Mouse (Mus musculus) midbrain, embryonic 11.5 days (tissue): ENCODE results near the gene Urb1. TPM values are rescaled to one million over a fixed set of nuclear protein-coding genes. Genes with fewer than 3 reads are reported as not detected.
"Not testable (repeated sequence)": the region's sequence is repeated elsewhere in the genome, so short reads cannot be mapped to it uniquely, and the experiment has no call there.

Experiments used
- ATAC-seq: fragments of 200-750 bp; cut with Nextera tagmentation; 2 replicates; pipeline ENCODE4 v1.8.0; 2017; ENCODE audit warnings: moderate TSS enrichment, moderate library complexity; ENCODE audit not compliant: low FRiP score
- DNase-seq: peaks from one replicate; pipeline ENCODE4 v3.0.0; 2015; ENCODE audit warnings: low spot score; ENCODE audit errors: missing footprints
- H3K27ac ChIP-seq: fragments of 300-500 bp; sonication (generic); 2 replicates; pipeline ENCODE4 v1.5.1; 2014; ENCODE audit warnings: low read depth, low read length
- H3K27me3 ChIP-seq: fragments of 300-500 bp; sonication (generic); 2 replicates; pipeline ENCODE4 v1.6.1; 2014; ENCODE audit warnings: mild to moderate bottlenecking, low read length, moderate library complexity, mixed read lengths; ENCODE audit not compliant: control insufficient read depth, insufficient read depth
- H3K36me3 ChIP-seq: fragments of 300-500 bp; sonication (generic); 2 replicates; pipeline ENCODE4 v1.6.1; 2014; ENCODE audit warnings: mild to moderate bottlenecking, low read length, moderate library complexity, mixed read lengths; ENCODE audit not compliant: control insufficient read depth, insufficient read depth
- H3K4me1 ChIP-seq: fragments of 300-500 bp; sonication (generic); 2 replicates; pipeline ENCODE4 v1.6.1; 2014; ENCODE audit warnings: low read length; ENCODE audit not compliant: control insufficient read depth, insufficient read depth
- H3K4me2 ChIP-seq: fragments of 300-500 bp; sonication (generic); 2 replicates; pipeline ENCODE4 v1.6.1; 2014; ENCODE audit warnings: mild to moderate bottlenecking, moderate library complexity
- H3K4me3 ChIP-seq: fragments of 300-500 bp; sonication (generic); 2 replicates; pipeline ENCODE4 v1.5.1; 2014; ENCODE audit warnings: low read depth, low read length
- H3K9ac ChIP-seq: fragments of 300-500 bp; sonication (generic); 2 replicates; pipeline ENCODE4 v1.6.1; 2014; ENCODE audit warnings: low read length
- H3K9me3 ChIP-seq: fragments of 300-500 bp; sonication (generic); 2 replicates; pipeline ENCODE4 v1.6.1; 2016; ENCODE audit warnings: low read length; ENCODE audit not compliant: control insufficient read depth
- WGBS: fragments of 180-500 bp; shearing (Covaris S2); extraction: QIAGEN DNeasy Blood & Tissue Kit; methylation state at CpG from one replicate; pipeline ENCODE4 v1.1.7; 2014; 5-methylcytosine and 5-hydroxymethylcytosine counted together
- polyA plus RNA-seq: library from polyadenylated mRNA; unstranded; fragments of >200 nt; fragmentation: Nextera tagmentation; extraction: Ambion mirVana; gene quantifications from 2 replicates; pipeline ENCODE4 v1.2.1, GENCODE M21; 2014

The Urb1 gene
- polyA plus RNA-seq, 1 experiment from 2014 or later, result 14.2 TPM

DNA sequence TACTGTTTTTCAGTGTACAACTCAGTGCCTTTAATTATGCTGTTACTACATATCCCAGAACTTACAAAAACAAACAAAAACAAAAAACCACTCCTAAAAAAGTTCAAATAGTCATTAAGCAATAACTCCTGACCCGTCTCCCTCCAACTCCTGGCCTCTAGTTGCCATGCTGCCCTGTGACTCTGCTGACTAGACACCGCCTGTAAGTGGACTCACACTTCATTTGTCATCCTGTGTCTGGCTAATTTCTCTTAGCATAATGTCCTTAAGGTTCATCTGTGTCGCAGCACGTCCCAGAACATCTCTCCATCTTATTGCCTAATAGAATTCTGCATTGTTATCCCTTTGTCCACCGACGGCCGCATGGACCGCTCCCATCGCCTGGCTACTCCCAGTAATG lies 17.3 kb upstream of the Urb1 start:
- Histone ChIP-seq H3K4me3 (no peak overlapping the region), H3K27ac (no peak overlapping the region), H3K36me3 (no peaks in the 10 kb centered on the region), H3K9me3 (no peaks in the 10 kb centered on the region), H3K27me3 (peaks cover 28% of the 10 kb centered on the region), H3K4me1 (peaks cover 12% of the 10 kb centered on the region), H3K9ac (no peak overlapping the region), H3K4me2 (no peak overlapping the region)
- 81% methylated on average over 9 of the region's 9 CpGs for WGBS
- DNase-seq (no peak), ATAC-seq (no peak)

DNA sequence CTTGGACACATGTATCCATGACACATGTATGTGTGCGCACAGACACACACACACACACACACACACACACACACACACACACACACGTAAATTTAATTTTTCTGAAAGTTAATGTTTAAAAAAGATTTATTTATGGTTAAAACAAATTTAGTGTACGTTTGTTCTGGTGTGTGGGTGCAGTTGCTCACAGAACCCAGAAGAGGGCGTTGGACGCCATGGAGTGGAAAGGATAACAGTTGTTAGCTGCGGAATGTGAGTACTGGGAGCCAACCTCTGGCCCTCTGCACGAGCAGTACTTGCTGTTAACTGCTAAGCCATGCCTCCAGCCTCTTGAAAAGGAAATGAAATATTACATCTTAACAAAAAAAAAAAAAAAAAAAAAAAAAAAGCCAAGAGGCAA lies 16.2 kb upstream of the Urb1 start, which contains the start of gene Eva1c:
Gene Eva1c, plus strand, starts transcription at position 263 of the 400 bp plus-strand sequence.
- Histone ChIP-seq H3K36me3 (no peaks in the 10 kb centered on the region), H3K4me1 (peaks cover 9% of the 10 kb centered on the region), H3K4me3 (no peak within 1 kb of the TSS), H3K9me3 (no peaks in the 10 kb centered on the region), H3K4me2 (no peak within 1 kb of the TSS), H3K27ac (no peak within 1 kb of the TSS), H3K27me3 (peaks cover 26% of the 10 kb centered on the region), H3K9ac (no peak within 1 kb of the TSS)
- 59% methylated on average over 7 of the region's 7 CpGs for WGBS
- no peak for DNase-seq
- no peak for ATAC-seq

DNA sequence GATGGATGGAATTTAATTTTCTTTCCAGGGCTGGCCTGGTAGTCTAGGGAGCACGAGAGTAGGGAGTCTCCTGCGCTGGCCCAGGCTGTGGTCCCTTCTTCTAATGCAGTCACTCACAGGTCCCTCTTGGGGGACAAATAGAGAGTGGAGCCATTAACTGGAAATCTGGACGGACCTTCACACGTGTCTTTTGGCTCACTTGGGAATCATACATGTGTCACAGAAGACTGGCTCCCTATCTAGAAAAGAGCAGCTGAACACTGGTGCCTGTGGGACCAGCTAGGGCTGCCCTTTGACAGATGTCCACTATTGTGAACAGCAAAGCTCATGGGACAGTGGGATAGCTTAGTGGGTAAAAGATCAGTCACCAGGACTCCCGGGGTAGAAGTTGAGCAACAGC lies 15.8 kb upstream of the Urb1 start:
- no peak overlapping the region for H3K27ac ChIP-seq
- H3K4me2 ChIP-seq, result no peak overlapping the region
- H3K27me3 ChIP-seq, result peaks cover 22% of the 10 kb centered on the region
- no peak for DNase-seq
- WGBS, result 84% methylated on average over 5 of the region's 5 CpGs
- H3K4me3 ChIP-seq, result no peak overlapping the region
- no peak overlapping the region for H3K9ac ChIP-seq
- no peak for ATAC-seq
- peaks cover 5% of the 10 kb centered on the region for H3K4me1 ChIP-seq
- no peaks in the 10 kb centered on the region for H3K9me3 ChIP-seq
- no peaks in the 10 kb centered on the region for H3K36me3 ChIP-seq

DNA sequence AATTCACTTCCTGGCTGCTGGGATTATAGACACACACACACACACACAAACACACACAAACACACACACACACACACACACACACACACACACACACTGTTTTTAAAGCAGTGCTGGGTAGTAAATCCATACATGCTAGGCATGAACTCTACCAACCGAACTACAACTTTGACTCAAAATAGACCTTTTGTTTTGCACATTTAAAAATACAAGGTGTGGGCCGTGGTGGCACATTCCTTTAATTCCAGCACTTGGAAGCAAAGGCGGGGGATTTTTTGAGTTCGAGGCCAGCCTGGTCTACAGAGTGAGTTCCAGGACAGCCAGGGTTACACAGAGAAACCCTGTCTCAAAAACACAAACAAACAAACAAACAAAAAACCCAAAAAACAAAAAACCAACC lies 13.8 kb upstream of the Urb1 start:
- ATAC-seq, H3K9ac ChIP-seq: not testable (repeated sequence)
- 82% methylated on average over 4 of the region's 4 CpGs for WGBS

DNA sequence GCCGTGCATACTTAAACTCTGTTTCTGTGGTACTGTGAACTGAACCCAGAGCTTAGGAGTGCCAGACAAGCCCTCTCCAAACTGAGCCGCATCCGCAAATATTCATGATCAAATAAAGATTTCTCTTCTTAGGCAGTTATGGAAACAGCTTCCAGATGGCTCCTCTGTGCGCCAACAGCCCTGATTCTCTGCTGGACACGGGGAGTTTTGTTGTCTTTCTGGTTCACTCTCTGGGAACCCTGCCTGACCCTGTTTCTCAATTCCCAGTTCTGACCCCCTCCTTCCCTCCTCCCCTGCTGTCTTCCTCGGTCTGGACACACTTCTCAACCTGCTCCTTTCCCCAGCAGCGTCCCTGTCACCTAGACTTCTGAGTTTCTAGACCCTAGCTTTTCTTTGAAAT lies 12.8 kb upstream of the Urb1 start:
- no peaks in the 10 kb centered on the region for H3K27me3 ChIP-seq
- ATAC-seq (no peak), DNase-seq (no peak)

More for the DNA sequence above, 13.8 kb upstream of the Urb1 start:
- H3K4me2 ChIP-seq, H3K9me3 ChIP-seq, H3K27me3 ChIP-seq, DNase-seq, H3K27ac ChIP-seq, H3K4me3 ChIP-seq, H3K36me3 ChIP-seq, H3K4me1 ChIP-seq: not testable (repeated sequence)

DNA sequence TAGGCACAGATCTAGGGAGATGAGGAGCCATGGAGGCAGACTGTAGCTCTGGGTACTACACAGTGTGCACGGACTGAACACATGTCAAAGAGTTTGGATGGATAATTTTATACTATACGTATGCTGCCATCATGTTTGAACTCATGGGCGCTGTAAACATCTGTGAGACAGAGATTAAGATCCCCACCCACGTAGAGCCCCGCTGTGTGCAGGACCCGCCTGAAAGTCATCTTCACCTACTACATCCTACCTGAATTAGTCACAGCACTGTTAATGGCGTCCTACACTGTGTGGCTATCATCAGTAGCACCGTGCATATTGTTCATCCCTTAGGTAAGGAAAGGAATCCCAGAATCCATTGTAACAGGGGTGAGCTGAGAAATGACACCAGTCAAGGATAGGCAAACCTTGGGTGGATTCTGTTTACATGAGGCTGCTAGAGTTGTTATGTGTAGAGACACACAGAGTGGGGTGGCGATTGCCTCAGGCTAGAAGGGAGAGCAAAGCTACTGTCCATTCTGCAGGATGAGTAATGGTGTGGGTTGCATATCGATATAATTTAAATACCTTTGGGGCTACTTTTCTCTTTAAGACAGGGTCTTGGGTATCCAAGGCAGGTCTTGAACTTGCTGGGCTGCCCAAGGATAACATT lies 12.2 kb upstream of the Urb1 start:
- WGBS, result 90% methylated on average over 10 of the region's 10 CpGs
- DNase-seq, result no peak
- H3K27me3 ChIP-seq, result no peaks in the 10 kb centered on the region

More for the DNA sequence above, 12.8 kb upstream of the Urb1 start:
- no peak overlapping the region for H3K4me3 ChIP-seq
- H3K9me3 ChIP-seq, result no peaks in the 10 kb centered on the region
- H3K4me1 ChIP-seq, result no peaks in the 10 kb centered on the region
- H3K9ac ChIP-seq, result no peak overlapping the region
- 68% methylated on average over 7 of the region's 7 CpGs for WGBS
- H3K4me2 ChIP-seq, result no peak overlapping the region
- no peak overlapping the region for H3K27ac ChIP-seq
- no peaks in the 10 kb centered on the region for H3K36me3 ChIP-seq

DNA sequence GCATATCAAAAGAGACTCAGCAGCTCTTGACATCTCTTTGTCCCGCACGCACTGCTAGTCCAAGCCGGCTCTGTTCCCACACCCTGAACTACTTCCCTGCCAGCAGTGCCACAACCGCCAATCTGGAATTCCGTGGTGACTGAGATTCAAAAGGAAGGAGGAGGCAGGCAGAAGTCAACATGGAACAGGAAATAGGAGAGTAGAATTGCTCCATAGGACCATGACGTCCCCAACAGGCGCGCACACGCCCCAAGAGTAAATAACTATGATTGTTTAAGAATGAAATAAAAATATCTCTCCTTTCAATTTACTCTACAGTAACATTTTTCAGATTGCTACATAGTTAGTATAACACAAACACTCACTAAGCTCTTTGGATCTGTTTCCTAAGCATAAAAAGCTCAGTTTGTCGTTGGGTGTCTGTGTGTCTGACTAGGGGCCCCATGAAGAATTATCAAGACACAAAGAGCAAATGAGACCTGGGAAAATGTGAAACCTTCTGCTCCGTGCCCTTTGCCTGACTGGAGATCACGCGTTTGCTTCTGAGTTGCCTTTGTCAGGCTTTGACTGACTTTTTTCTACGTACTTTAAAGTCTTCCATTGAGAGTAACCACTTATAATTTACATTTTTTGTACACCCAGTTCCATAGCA lies 11.0 kb upstream of the Urb1 start:
- no peak for DNase-seq
- no peak overlapping the region for H3K9ac ChIP-seq
- H3K4me2 ChIP-seq, result no peak overlapping the region
- no peak overlapping the region for H3K27ac ChIP-seq
- no peaks in the 10 kb centered on the region for H3K9me3 ChIP-seq
- ATAC-seq, result no peak
- WGBS, result 84% methylated on average over 14 of the region's 14 CpGs
- H3K27me3 ChIP-seq, result no peaks in the 10 kb centered on the region
- H3K4me1 ChIP-seq, result no peaks in the 10 kb centered on the region
- no peaks in the 10 kb centered on the region for H3K36me3 ChIP-seq
- H3K4me3 ChIP-seq, result no peak overlapping the region

More for the DNA sequence above, 12.2 kb upstream of the Urb1 start:
- Histone ChIP-seq H3K4me3 (no peak overlapping the region), H3K4me1 (no peaks in the 10 kb centered on the region), H3K27ac (no peak overlapping the region), H3K36me3 (no peaks in the 10 kb centered on the region), H3K9ac (no peak overlapping the region), H3K9me3 (no peaks in the 10 kb centered on the region), H3K4me2 (no peak overlapping the region)
- no peak for ATAC-seq

DNA sequence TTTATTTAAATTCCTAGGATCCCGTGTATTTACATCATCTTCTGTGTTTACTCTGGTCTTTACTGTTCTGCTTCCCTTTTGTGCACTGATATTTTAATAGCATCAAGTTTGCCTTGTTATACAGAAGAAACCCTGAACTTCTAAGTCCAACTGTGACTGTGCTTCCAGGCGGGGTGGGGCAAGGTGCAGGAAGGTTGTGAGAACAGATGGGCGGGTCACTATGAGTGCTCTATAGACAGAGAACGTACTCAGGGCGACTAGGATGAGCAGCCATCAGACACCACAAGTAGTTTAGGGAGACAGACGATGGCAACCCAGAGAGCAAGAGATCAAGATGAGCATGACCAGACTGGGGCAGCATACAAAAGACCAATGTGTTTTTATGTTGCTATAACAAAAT lies 10.1 kb upstream of the Urb1 start:
- no peak overlapping the region for H3K4me2 ChIP-seq
- DNase-seq (no peak), ATAC-seq (no peak)
- 81% methylated on average over 6 of the region's 6 CpGs for WGBS
- H3K4me1 ChIP-seq, result no peaks in the 10 kb centered on the region
- H3K27ac ChIP-seq, result no peak overlapping the region
- H3K36me3 ChIP-seq, result no peaks in the 10 kb centered on the region
- H3K9me3 ChIP-seq, result no peaks in the 10 kb centered on the region
- no peak overlapping the region for H3K4me3 ChIP-seq
- H3K27me3 ChIP-seq, result no peaks in the 10 kb centered on the region
- H3K9ac ChIP-seq, result no peak overlapping the region

DNA sequence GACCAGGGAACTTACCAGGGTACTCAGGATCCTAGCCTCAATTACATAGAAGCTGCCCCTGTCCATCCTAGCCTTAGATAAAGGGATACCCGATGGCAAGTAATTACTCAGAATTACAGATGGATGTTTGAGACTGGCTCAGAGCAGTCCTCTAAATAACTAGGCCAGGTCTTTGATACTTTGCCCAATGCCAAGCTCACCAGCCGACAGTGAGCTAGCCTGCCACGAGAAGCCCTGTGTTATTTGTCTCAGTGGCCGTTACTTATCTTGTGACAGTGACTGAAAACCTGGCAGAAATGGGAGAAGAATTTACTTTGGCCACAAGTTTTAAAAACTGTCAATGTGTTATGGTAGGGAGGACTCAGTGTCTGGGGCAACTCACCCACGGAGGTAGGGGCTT lies 1.9 kb upstream of the Urb1 start:
- Histone ChIP-seq H3K36me3 (no peaks in the 10 kb centered on the region), H3K9me3 (no peaks in the 10 kb centered on the region), H3K4me3 (no peak overlapping the region), H3K4me1 (peaks cover 6% of the 10 kb centered on the region; the same call in 1 of the 2 replicates), H3K9ac (no peak overlapping the region), H3K27ac (no peak overlapping the region), H3K27me3 (no peaks in the 10 kb centered on the region), H3K4me2 (no peak overlapping the region)
- DNase-seq (no peak), ATAC-seq (no peak)
- WGBS, result 86% methylated on average over 5 of the region's 5 CpGs
